Mouse (Mus musculus) forebrain, embryonic 15.5 days (tissue): ENCODE data around the gene Stradb. TPM values are rescaled to one million over a fixed set of nuclear protein-coding genes. Genes with fewer than 3 reads are reported as not detected.
A peak's percentile ranks its signal among the peaks of the same experiment; 100 is the strongest.

ENCODE experiments used
- ATAC-seq: fragments of 200-750 bp; cut with Nextera tagmentation; replicated peaks from 2 replicates; pipeline ENCODE4 v1.8.0; 2017; ENCODE audit warnings: mild to moderate bottlenecking, moderate TSS enrichment, moderate library complexity
- H3K27ac ChIP-seq: fragments of 300-500 bp; sonication (generic); replicated peaks from 2 replicates; pipeline ENCODE4 v1.5.1; 2015; ENCODE audit warnings: mild to moderate bottlenecking, inconsistent platforms
- H3K27me3 ChIP-seq: fragments of 300-500 bp; sonication (generic); 2 replicates; pipeline ENCODE4 v1.6.1; 2015; ENCODE audit warnings: inconsistent platforms
- H3K36me3 ChIP-seq: fragments of 300-500 bp; sonication (generic); 2 replicates; pipeline ENCODE4 v1.6.1; 2015; ENCODE audit warnings: mild to moderate bottlenecking, inconsistent platforms
- H3K4me1 ChIP-seq: fragments of 300-500 bp; sonication (generic); 2 replicates; pipeline ENCODE4 v1.6.1; 2015; ENCODE audit warnings: inconsistent platforms
- H3K4me2 ChIP-seq: fragments of 300-500 bp; sonication (generic); replicated peaks from 2 replicates; pipeline ENCODE4 v1.6.1; 2015; ENCODE audit warnings: mild to moderate bottlenecking, inconsistent platforms
- H3K4me3 ChIP-seq: fragments of 300-500 bp; sonication (generic); 2 replicates; pipeline ENCODE4 v1.5.1; 2015; ENCODE audit warnings: mild to moderate bottlenecking, inconsistent platforms
- H3K9ac ChIP-seq: fragments of 300-500 bp; sonication (generic); replicated peaks from 2 replicates; pipeline ENCODE4 v1.6.1; 2015; ENCODE audit warnings: mild to moderate bottlenecking, inconsistent platforms
- H3K9me3 ChIP-seq: fragments of 300-500 bp; sonication (generic); 2 replicates; pipeline ENCODE4 v1.6.1; 2016; ENCODE audit warnings: inconsistent platforms
- whole genome bisulfite sequencing: fragments of 180-500 bp; shearing (Covaris S2); methylation state at CpG from one replicate; pipeline ENCODE4 v1.1.7; 2015; ENCODE audit warnings: mixed read lengths; 5-methylcytosine and 5-hydroxymethylcytosine counted together
- polyA plus RNA-seq: library from polyadenylated mRNA; unstranded; fragments of >200 nt; fragmentation: Nextera tagmentation; extraction: Ambion mirVana; gene quantifications from 2 replicates; pipeline ENCODE4 v1.2.1, GENCODE M21; 2015

Stradb gene
- polyA plus RNA-seq, 1 experiment from 2014 or later = 99.6 TPM

DNA sequence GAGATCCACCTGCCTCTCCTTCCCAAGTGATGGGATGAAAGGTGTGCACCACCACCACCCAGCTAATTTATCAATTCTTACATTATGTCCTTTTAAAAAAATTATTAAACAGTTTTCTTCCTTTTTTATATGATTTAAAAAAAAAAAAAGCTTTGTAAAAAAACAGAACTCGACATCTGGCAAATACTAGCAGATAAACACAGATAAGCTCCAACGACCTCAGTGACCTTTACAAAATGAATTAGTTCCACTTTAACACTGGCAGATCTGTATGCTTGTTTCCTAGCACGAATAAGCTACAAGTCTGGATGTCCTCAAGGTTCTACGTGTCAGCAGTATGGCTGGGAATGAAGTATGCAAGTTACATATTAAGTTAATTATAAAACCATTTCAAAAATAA lies 5.8 kb upstream of the Stradb start:
- Histone ChIP-seq H3K27me3 (no peaks in the 10 kb centered on the region), H3K4me1 (peaks cover 41% of the 10 kb centered on the region), H3K36me3 (no peaks in the 10 kb centered on the region), H3K9ac (no peak overlapping the region), H3K4me3 (no peak overlapping the region), H3K4me2 (no peak overlapping the region), H3K27ac (no peak overlapping the region), H3K9me3 (no peaks in the 10 kb centered on the region)
- 67% methylated on average over 4 of the region's 4 CpGs for WGBS
- ATAC-seq = no peak

DNA sequence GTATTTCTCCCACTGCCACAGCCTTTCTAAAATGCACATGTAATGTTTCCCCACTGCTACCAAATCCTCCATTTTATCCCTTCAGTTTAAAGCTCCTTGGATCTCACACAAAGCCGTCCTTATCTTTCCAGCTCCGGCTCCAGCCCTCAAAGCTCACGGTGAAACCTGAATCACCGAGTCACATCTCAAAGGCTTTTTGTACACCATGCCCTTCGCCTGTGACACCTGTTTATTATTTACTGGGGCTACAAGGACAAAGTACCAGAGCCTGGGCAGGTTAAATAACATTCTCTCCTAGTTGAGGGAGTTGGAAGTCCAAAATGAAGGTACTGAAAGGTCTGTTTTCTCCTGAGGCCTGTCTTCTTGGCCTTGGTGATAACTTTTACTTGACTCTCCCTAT lies 3.3 kb upstream of the Stradb start:
- Histone ChIP-seq H3K27me3 (no peaks in the 10 kb centered on the region), H3K9me3 (no peaks in the 10 kb centered on the region), H3K9ac (no peak overlapping the region), H3K4me3 (no peak overlapping the region), H3K27ac (no peak overlapping the region), H3K36me3 (no peaks in the 10 kb centered on the region), H3K4me2 (no peak overlapping the region), H3K4me1 (peaks cover 50% of the 10 kb centered on the region)
- no peak for ATAC-seq
- WGBS = 67% methylated on average over 5 of the region's 5 CpGs

DNA sequence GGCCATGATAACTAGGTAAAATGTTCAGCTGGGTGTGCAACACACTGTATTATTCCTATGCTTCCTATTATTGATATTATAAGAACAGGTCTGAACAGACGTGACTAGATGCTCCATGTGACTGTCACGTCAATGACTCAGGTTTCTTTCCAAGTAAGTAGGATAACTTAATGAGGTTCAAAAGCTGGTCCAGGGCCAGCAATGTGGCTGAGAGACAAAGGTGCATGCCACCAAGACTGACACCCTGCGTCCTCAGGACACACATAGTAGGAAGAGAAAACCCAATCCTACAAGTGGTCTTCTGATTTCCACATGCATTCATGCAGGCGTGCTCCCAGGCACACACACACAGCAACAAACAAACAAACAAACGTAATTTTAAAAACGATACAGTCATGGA lies 2.2 kb upstream of the Stradb start:
- 79% methylated on average over 6 of the region's 6 CpGs for WGBS
- no peaks in the 10 kb centered on the region for H3K36me3 ChIP-seq
- no peak overlapping the region for H3K9ac ChIP-seq
- H3K27ac ChIP-seq = no peak overlapping the region
- H3K4me3 ChIP-seq = no peak overlapping the region
- H3K4me2 ChIP-seq = no peak overlapping the region
- no peak for ATAC-seq
- no peaks in the 10 kb centered on the region for H3K27me3 ChIP-seq
- H3K4me1 ChIP-seq = peaks cover 55% of the 10 kb centered on the region
- no peaks in the 10 kb centered on the region for H3K9me3 ChIP-seq

DNA sequence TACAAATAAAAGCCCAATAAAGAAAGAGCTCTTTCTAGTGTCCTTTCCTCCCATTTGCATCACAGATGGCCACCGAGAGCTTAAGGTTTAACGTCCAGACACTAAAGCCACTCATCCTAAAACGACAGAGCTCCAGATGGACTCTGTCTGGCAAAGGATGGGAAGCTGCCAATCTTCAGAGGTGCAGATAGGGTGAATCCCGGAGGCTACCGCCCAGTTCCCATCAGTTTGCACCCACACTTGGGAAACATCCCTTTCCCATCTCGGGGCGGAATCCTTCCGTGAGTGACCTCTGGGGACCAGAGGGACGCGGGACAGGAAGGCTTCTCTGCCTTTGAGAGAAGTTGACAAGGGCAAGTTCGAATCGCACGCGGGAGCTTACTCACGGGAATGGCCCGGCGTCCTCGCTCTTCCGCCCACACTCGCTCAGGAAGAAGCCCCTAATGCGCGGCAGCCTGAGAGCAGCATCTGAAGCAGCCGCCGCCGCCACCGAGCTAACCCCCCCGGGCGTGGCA lies 414 bp upstream of the Stradb start:
- Histone ChIP-seq H3K27ac (peak overlapping the region; percentile 86), H3K9ac (peak overlapping the region; percentile 81), H3K36me3 (peaks cover 6% of the 10 kb centered on the region; the same call in 1 of the 2 replicates), H3K9me3 (no peaks in the 10 kb centered on the region), H3K27me3 (no peaks in the 10 kb centered on the region), H3K4me2 (peak overlapping the region; percentile 52), H3K4me3 (peak overlapping the region; percentile 77), H3K4me1 (peaks cover 55% of the 10 kb centered on the region)
- WGBS = under 1% methylated on average over 28 of the region's 28 CpGs
- ATAC-seq = no peak

DNA sequence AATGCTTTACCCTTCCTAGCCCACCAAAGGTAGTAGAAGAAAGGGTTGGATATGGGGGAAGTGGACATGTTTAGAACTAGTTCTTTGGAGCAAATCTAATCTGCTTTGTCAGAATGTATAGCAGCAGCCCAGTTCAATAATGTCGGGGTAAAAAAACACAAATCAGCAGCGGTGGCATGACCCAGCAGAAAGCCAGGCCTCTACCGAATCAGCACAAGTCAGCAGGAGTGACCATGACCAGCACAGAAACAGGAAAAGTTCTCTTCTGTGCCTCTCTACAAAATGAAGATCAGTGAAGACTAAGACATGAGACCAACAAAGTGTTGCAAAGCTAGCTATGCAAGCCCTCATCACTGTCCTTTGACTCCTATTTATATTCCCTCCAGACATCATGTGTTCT lies 9.0 kb downstream of the Stradb start:
- WGBS = 91% methylated on average over 3 of the region's 3 CpGs
- Histone ChIP-seq H3K36me3 (peaks cover 63% of the 10 kb centered on the region), H3K27ac (no peak overlapping the region)

DNA sequence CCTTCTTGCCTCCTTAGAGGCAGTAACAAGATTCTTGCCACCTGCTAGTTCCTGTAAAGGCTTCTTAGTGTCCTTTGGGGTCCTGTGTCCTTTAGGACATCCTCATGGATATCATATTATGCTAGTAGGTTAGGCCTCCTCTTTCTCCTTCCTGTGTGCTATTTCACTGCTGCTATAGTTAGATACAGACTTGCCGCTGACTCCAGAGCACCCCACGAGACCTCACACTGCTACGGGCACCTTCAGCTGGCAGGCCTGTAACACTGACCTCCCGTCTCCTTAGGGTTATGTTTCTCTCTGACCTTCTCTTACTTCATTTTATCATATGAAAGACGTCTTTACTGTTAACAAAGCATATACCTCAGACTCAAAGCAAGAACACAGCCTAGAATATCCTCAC lies 11.3 kb downstream of the Stradb start:
- no peak overlapping the region for H3K9ac ChIP-seq
- no peaks in the 10 kb centered on the region for H3K27me3 ChIP-seq
- H3K4me3 ChIP-seq = no peak overlapping the region
- H3K36me3 ChIP-seq = peaks cover 61% of the 10 kb centered on the region
- 90% methylated on average over 5 of the region's 5 CpGs for WGBS
- H3K4me1 ChIP-seq = no peaks in the 10 kb centered on the region
- ATAC-seq = no peak
- H3K4me2 ChIP-seq = no peak overlapping the region
- H3K27ac ChIP-seq = no peak overlapping the region
- no peaks in the 10 kb centered on the region for H3K9me3 ChIP-seq

More for the DNA sequence above, 9.0 kb downstream of the Stradb start:
- H3K9ac ChIP-seq = no peak overlapping the region
- H3K9me3 ChIP-seq = no peaks in the 10 kb centered on the region
- H3K4me1 ChIP-seq = no peaks in the 10 kb centered on the region
- no peaks in the 10 kb centered on the region for H3K27me3 ChIP-seq
- H3K4me3 ChIP-seq = no peak overlapping the region
- no peak for ATAC-seq
- H3K4me2 ChIP-seq = no peak overlapping the region

DNA sequence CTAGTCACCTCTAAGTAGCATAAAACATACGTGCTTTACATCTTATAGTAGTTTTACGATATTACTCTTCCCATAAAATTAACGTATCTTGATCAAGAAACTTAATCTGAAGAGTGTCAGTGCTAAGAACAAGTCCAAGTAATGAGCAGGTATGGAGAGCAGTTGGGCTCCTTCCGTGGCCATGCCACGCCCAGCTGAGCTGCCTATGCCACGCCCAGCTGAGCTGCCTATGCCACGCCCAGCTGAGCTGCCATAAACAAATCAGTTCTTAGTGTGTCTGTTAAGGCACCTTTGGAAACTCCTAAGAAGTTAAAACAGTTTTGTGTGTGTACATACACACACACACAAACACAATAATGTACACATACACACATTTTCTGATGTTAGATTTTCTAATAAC lies 19.8 kb downstream of the Stradb start:
- Histone ChIP-seq H3K27me3 (no peaks in the 10 kb centered on the region), H3K4me1 (no peaks in the 10 kb centered on the region), H3K27ac (no peak overlapping the region), H3K9ac (no peak overlapping the region), H3K4me2 (no peak overlapping the region), H3K4me3 (no peak overlapping the region), H3K36me3 (peaks cover 41% of the 10 kb centered on the region), H3K9me3 (no peaks in the 10 kb centered on the region)
- no peak for ATAC-seq
- WGBS = 90% methylated on average over 7 of the region's 7 CpGs

DNA sequence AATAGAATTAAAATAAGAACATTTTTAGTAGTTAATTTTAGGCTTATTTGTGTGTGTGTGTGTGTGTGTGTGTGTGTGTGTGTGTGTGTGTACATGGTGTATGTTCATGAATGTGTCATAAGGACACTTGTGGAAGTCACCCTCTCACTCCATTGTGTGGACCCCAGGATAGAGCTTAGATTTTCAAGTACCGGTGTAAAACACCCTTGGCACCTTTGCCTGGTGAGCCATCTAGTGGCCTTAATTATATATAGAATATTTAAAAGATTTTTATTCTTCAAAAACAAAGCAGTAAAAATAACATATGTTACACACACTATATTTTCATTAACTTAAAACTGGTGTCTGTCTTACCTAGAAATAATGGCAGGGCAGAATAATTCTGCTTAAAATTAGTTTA lies 20.4 kb downstream of the Stradb start:
- WGBS = 23% methylated on average over 1 of the region's 1 CpGs
- Histone ChIP-seq H3K4me2 (no peak overlapping the region), H3K9ac (no peak overlapping the region), H3K27ac (no peak overlapping the region), H3K36me3 (peaks cover 41% of the 10 kb centered on the region), H3K4me3 (no peak overlapping the region), H3K27me3 (no peaks in the 10 kb centered on the region), H3K9me3 (no peaks in the 10 kb centered on the region), H3K4me1 (no peaks in the 10 kb centered on the region)
- ATAC-seq = no peak

DNA sequence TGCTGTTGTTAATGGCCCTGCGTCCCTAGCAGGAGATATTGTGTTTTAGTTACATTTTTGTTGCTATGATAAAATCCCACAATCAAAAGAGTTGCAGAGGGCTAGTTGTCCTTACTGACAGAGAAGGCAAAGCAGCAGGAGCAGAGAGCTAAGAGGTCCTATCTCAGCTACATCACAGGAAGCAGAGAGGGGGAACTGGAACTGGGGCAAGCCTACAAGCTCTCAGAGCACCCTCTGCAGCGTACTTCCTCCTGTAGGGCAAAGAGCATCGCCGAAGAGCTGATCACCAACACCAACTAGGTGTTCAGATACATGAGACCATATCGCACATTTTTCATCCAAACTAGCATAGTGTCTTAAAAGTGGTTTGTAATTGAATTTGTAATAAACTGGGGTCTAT lies 22.0 kb downstream of the Stradb start:
- Histone ChIP-seq H3K4me1 (no peaks in the 10 kb centered on the region), H3K9ac (no peak overlapping the region), H3K9me3 (no peaks in the 10 kb centered on the region), H3K27me3 (no peaks in the 10 kb centered on the region), H3K4me2 (no peak overlapping the region), H3K27ac (no peak overlapping the region), H3K4me3 (no peak overlapping the region), H3K36me3 (peaks cover 38% of the 10 kb centered on the region)
- WGBS = 92% methylated on average over 5 of the region's 5 CpGs
- ATAC-seq = no peak

DNA sequence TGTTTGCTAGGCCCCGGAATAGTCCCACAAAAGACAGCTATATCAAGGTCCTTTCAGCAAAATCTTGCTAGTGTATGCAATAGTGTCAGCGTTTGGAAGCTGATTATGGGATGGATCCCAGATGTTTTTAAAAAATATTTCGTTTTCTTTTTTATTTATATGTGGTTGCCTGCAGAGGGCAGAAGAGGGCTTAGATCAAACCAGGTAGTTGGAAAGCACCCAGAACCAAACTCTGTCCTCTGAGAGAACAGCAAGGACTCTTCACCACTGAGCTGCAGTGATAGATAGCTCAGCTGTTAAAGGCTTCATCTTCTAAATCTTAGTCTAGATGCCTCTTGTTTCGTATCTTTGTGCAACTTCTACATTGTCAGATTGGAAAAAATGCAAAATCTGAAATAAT lies 35.9 kb downstream of the Stradb start:
- Histone ChIP-seq H3K4me3 (no peak overlapping the region), H3K27ac (no peak overlapping the region), H3K4me2 (no peak overlapping the region), H3K27me3 (no peaks in the 10 kb centered on the region), H3K36me3 (no peaks in the 10 kb centered on the region), H3K9ac (no peak overlapping the region), H3K9me3 (no peaks in the 10 kb centered on the region), H3K4me1 (no peaks in the 10 kb centered on the region)
- no peak for ATAC-seq
- 51% methylated on average over 4 of the region's 4 CpGs for whole genome bisulfite sequencing

DNA sequence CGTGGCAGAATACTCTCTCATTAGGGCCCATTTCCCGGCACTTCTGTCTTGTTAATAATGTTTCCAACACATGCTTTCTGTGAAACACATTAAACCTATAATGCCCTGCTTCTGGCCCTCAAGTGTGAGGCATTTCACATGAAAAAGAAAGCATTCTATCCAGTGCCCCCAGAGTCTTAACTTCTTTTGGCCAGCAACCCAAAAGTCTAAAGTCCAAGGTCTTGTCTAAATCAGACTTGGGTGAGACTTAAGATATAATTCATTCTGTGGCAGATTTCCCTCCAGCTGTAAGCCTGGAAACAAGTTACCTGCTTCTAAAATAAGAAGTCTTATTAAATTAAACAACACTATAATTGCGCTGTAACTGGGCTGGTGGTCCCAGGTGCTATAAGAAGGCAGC lies 48.2 kb downstream of the Stradb start:
- no peak overlapping the region for H3K4me3 ChIP-seq
- 70% methylated on average over 3 of the region's 3 CpGs for WGBS

DNA sequence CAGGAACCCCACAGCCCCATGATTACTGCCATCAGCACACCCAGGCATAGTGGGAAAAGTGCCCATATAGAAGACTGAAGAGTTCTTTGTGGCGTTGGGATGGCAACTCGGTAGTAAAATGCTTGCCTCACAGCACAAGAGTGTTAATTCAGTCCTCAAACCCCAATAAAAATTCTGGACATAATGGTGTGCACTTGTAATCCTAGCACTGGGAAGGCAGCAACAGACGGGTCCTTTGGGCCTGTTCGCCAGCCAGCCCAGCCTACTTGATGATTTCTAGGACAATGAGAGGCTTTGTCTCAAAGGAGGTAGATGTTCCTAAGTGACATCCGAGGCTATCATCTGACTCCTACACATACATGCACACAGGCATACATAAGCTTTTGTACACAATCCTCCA lies 64.4 kb downstream of the Stradb start:
- Histone ChIP-seq H3K9ac (no peak overlapping the region), H3K4me3 (no peak overlapping the region), H3K4me1 (no peaks in the 10 kb centered on the region), H3K9me3 (no peaks in the 10 kb centered on the region), H3K27ac (no peak overlapping the region), H3K36me3 (no peaks in the 10 kb centered on the region), H3K27me3 (no peaks in the 10 kb centered on the region), H3K4me2 (no peak overlapping the region)
- 66% methylated on average over 5 of the region's 5 CpGs for WGBS
- no peak for ATAC-seq

More for the DNA sequence above, 48.2 kb downstream of the Stradb start:
- Histone ChIP-seq H3K9me3 (no peaks in the 10 kb centered on the region), H3K4me2 (no peak overlapping the region), H3K36me3 (no peaks in the 10 kb centered on the region), H3K9ac (no peak overlapping the region), H3K27ac (no peak overlapping the region), H3K4me1 (no peaks in the 10 kb centered on the region), H3K27me3 (no peaks in the 10 kb centered on the region)
- ATAC-seq = no peak
